18 mouse cellular contexts compared by ENCODE assay signal in genomic region chr10:34811131-34811530, GRCm38 (mm10).
"Had no signal": no experiment of that assay in that cellular context is flagged by ENCODE, and none has a peak within 500 bp of the region (broad histone marks: within the 10 kb centered on the region; RNA-seq: fewer than 3 reads in every experiment).

No protein-coding gene starts in this region.

- H3K27me3 ChIP-seq: midbrain, embryonic 12.5 days; neural tube, embryonic 13.5 days; neural tube, embryonic 15.5 days had no signal

- H3K4me1 ChIP-seq: midbrain, embryonic 10.5 days; midbrain, embryonic 12.5 days; neural tube, embryonic 13.5 days; neural tube, embryonic 15.5 days had no signal

- H3K27ac ChIP-seq: midbrain, embryonic 10.5 days; midbrain, embryonic 12.5 days; neural tube, embryonic 13.5 days; neural tube, embryonic 15.5 days had no signal

- H3K4me3 ChIP-seq: midbrain, embryonic 10.5 days; midbrain, embryonic 12.5 days; myocyte; neural tube, embryonic 13.5 days; neural tube, embryonic 15.5 days had no signal

- H3K36me3 ChIP-seq: midbrain, embryonic 10.5 days; midbrain, embryonic 12.5 days; neural tube, embryonic 13.5 days; neural tube, embryonic 15.5 days had no signal

- DNase-seq: lung, adult 18-20 months; lung, embryonic 14.5 days; lung, postnatal 10 days; lung, postnatal 4 days; midbrain, embryonic 14.5 days; retina, postnatal 1 day; right cerebral cortex, adult 18-20 months; right cerebral cortex, postnatal 25 days; right cerebral cortex, postnatal 4 days; spleen, adult 18-20 months; thymus, adult 18-20 months; thymus, postnatal 14 days; thymus, postnatal 36 days had no signal

- H3K9me3 ChIP-seq: midbrain, embryonic 10.5 days; midbrain, embryonic 12.5 days; neural tube, embryonic 13.5 days; neural tube, embryonic 15.5 days had no signal
